Mouse (Mus musculus): ENCODE data around the gene Nectin2. TPM values are rescaled to one million over a fixed set of nuclear protein-coding genes. Genes with fewer than 3 reads are reported as not detected.
"Not testable (repeated sequence)": the region's sequence is repeated elsewhere in the genome, so short reads cannot be mapped to it uniquely, and the experiment has no call there.

Gene Nectin2
- polyA plus RNA-seq, 1 experiment from 2014 or later = 168 TPM

GRCm38 (mm10) chr7:19691434-19691833, 58.8 kb downstream of the Nectin2 start:
- ChIA-PET CTCF (interaction anchor here (1.9 kb wide), 1 partner anchor 22 kb away, joined by 7 read pairs; no protein-coding TSS in a partner anchor), POLR2A (no interaction called here)
- H3K27me3 ChIP-seq = no peaks in the 10 kb centered on the region
- DNase-seq (ENCODE audit: low read depth, low spot score) = no peak
- TF ChIP-seq CTCF (IDR thresholded peaks at IDR 0.05) = no peak
- in situ Hi-C loops (cut with MboI; ENCODE audit: low pct_unique_long_range_greater_than_20kb) = no loop called here
- ATAC-seq = no peak

- ChIA-PET POLR2A (interaction anchor here (0.7 kb wide), 2 partner anchors 8 to 221 kb away, joined by 3 to 4 read pairs; partner anchors contain the start of gene Apoe), CTCF (interaction anchor here (1.9 kb wide), 1 partner anchor 22 kb away, joined by 7 read pairs; no protein-coding TSS in a partner anchor)
- DNase-seq (ENCODE audit: low read depth, low spot score) = no peak
- in situ Hi-C loops (cut with MboI; ENCODE audit: low pct_unique_long_range_greater_than_20kb) = no loop called here
- TF ChIP-seq CTCF (IDR thresholded peaks at IDR 0.05) = no peak
- ATAC-seq = no peak
- H3K27me3 ChIP-seq = no peaks in the 10 kb centered on the region
Measured at GRCm38 (mm10) chr7:19690845-19691244, 59.4 kb downstream of the Nectin2 start.

GRCm38 (mm10) chr7:19688611-19689010, 61.7 kb downstream of the Nectin2 start:
- ChIA-PET POLR2A (interaction anchor here (0.7 kb wide), 1 partner anchor 14 kb away, joined by 5 read pairs; no protein-coding TSS in a partner anchor), CTCF (no interaction called here)
- in situ Hi-C loops (cut with MboI; ENCODE audit: low pct_unique_long_range_greater_than_20kb) = no loop called here

GRCm38 (mm10) chr7:19688101-19688500, 62.2 kb downstream of the Nectin2 start:
- no peak for DNase-seq (ENCODE audit: low read depth, low spot score)
- no peak for TF ChIP-seq CTCF (IDR thresholded peaks at IDR 0.05)
- POLR2A ChIA-PET = interaction anchor here (0.7 kb wide), 1 partner anchor 13 kb away, joined by 5 read pairs; no protein-coding TSS in a partner anchor
- no peaks in the 10 kb centered on the region for H3K27me3 ChIP-seq
- in situ Hi-C loops (cut with MboI; ENCODE audit: low pct_unique_long_range_greater_than_20kb) = no loop called here
- CTCF ChIA-PET = no interaction called here
- no peak for ATAC-seq

More at GRCm38 (mm10) chr7:19688611-19689010, 61.7 kb downstream of the Nectin2 start:
- DNase-seq (ENCODE audit: low read depth, low spot score) = no peak
- no peak for ATAC-seq
- H3K27me3 ChIP-seq = no peaks in the 10 kb centered on the region
- TF ChIP-seq CTCF (IDR thresholded peaks at IDR 0.05) = no peak

GRCm38 (mm10) chr7:19686927-19687583, 63.2 kb downstream of the Nectin2 start:
- in situ Hi-C loops (cut with MboI; ENCODE audit: low pct_unique_long_range_greater_than_20kb); ATAC-seq; H3K27me3 ChIP-seq; CTCF ChIA-PET; DNase-seq (ENCODE audit: low read depth, low spot score): not testable (repeated sequence)
- POLR2A ChIA-PET = interaction anchor here (0.7 kb wide), 1 partner anchor 275 kb away, joined by 3 read pairs; no protein-coding TSS in a partner anchor

DNA sequence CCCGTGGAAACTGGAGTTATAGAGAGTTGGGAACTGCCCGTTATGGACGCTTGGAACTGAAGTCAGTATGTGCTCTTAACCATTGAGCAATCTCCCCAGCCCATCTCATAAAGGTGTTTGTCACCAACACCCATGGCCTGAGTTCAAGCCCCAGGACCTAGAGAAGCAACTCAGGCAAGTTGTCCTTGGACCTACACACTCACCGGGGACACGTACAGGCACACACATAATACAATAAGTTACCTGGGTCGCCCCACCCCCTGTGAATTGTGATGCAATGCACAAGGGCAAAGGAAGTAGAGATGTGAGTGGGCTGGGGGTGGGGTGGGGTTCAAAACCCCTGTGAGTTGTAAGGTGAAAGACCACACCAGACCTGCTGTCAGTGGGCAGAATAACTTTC, 63.8 kb downstream of the Nectin2 start:
- no peak for ATAC-seq

GRCm38 (mm10) chr7:19685374-19685773, 64.9 kb downstream of the Nectin2 start:
- ChIA-PET CTCF (interaction anchor here (1.0 to 2.4 kb wide), 2 partner anchors 12 to 16 kb away, joined by 3 to 11 read pairs; no protein-coding TSS in a partner anchor), POLR2A (no interaction called here)
- TF ChIP-seq CTCF (IDR thresholded peaks at IDR 0.05) = no peak
- DNase-seq (ENCODE audit: low read depth, low spot score) (no peak), ATAC-seq (no peak)
- in situ Hi-C loops (cut with MboI; ENCODE audit: low pct_unique_long_range_greater_than_20kb) = no loop called here
- no peaks in the 10 kb centered on the region for H3K27me3 ChIP-seq

More for the DNA sequence above, 63.8 kb downstream of the Nectin2 start:
- ChIA-PET POLR2A (interaction anchor here (0.7 kb wide), 1 partner anchor 275 kb away, joined by 3 read pairs; no protein-coding TSS in a partner anchor), CTCF (no interaction called here)
- no peaks in the 10 kb centered on the region for H3K27me3 ChIP-seq
- DNase-seq (ENCODE audit: low read depth, low spot score) = no peak
- in situ Hi-C loops (cut with MboI; ENCODE audit: low pct_unique_long_range_greater_than_20kb) = no loop called here
- TF ChIP-seq CTCF (IDR thresholded peaks at IDR 0.05) = no peak

GRCm38 (mm10) chr7:19683771-19684201, 66.5 kb downstream of the Nectin2 start:
- H3K27me3 ChIP-seq = no peaks in the 10 kb centered on the region
- ChIA-PET CTCF (interaction anchor here (1.4 to 2.4 kb wide), 4 partner anchors 9 to 28 kb away, joined by 3 to 11 read pairs (median 4); no protein-coding TSS in a partner anchor), POLR2A (interaction anchor here (0.8 kb wide), 1 partner anchor 17 kb away, joined by 3 read pairs; no protein-coding TSS in a partner anchor)
- no peak for TF ChIP-seq CTCF (IDR thresholded peaks at IDR 0.05)
- in situ Hi-C loops (cut with MboI; ENCODE audit: low pct_unique_long_range_greater_than_20kb) = no loop called here
- ATAC-seq = no peak
- no peak for DNase-seq (ENCODE audit: low read depth, low spot score)

- no peak for ATAC-seq
- in situ Hi-C loops (cut with MboI; ENCODE audit: low pct_unique_long_range_greater_than_20kb) = no loop called here
- POLR2A ChIA-PET = no interaction called here
- CTCF ChIA-PET = interaction anchor here (0.8 to 2.0 kb wide), 3 partner anchors 10 to 18 kb away, joined by 3 to 5 read pairs (median 4); no protein-coding TSS in a partner anchor
- no peaks in the 10 kb centered on the region for H3K27me3 ChIP-seq
- DNase-seq (ENCODE audit: low read depth, low spot score) = peak; percentile 50
- TF ChIP-seq CTCF (IDR thresholded peaks at IDR 0.05) = no peak
Measured at GRCm38 (mm10) chr7:19682979-19683378, 67.3 kb downstream of the Nectin2 start.

- H3K27me3 ChIP-seq = no peaks in the 10 kb centered on the region
- ATAC-seq (no peak), DNase-seq (ENCODE audit: low read depth, low spot score) (no peak)
- CTCF ChIA-PET = interaction anchor here (1.7 to 2.2 kb wide), 2 partner anchors 9 to 12 kb away, joined by 4 to 10 read pairs; no protein-coding TSS in a partner anchor
- in situ Hi-C loops (cut with MboI; ENCODE audit: low pct_unique_long_range_greater_than_20kb) = no loop called here
- POLR2A ChIA-PET = no interaction called here
- TF ChIP-seq CTCF (IDR thresholded peaks at IDR 0.05) = no peak
Measured at GRCm38 (mm10) chr7:19681202-19681694, 69.0 kb downstream of the Nectin2 start, which contains the start of the genes Gm44805 and Apoc4. Gm44805 (minus strand) TSS chr7:19681423. Apoc4 (minus strand) TSS chr7:19681479.

Data from Patski (cell line).